Mouse (Mus musculus): ENCODE results near the gene Pomgnt2. TPM values are rescaled to one million over a fixed set of nuclear protein-coding genes. Genes with fewer than 3 reads are reported as not detected.
A peak's percentile ranks its signal among the peaks of the same experiment; 100 is the strongest.

Gene Pomgnt2
- total and polyA plus RNA-seq, 3 experiments: not detected

DNA sequence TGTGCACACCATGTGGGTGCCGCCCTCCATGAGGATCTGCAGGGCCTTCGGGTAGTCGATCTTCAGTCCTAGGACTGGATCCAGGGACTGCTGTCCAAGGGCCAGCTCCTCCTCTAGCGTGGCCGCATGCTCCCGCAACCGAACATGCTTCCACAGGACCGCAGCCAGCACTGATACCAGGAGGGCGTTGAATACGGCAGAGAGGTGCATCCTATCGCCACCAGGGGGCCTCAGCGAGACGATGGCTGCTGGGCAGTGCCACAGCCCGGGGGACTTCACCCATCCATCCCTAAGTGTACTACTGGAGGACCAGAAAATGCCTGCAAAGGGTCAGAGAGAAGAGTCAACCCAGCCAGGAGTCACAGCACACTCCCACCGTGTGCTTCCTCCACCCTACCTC lies 13.4 kb downstream of the Pomgnt2 start:
- H3K4me2 ChIP-seq (ENCODE audit: insufficient read depth, low read depth, poor library complexity, severe bottlenecking): no peak overlapping the region
- no peaks in the 10 kb centered on the region for H3K9me3 ChIP-seq (replicated peaks; ENCODE audit: low read length)
- H3K4me3 ChIP-seq (replicated peaks in 1 of 3; ENCODE audit: low read depth in 2 of 3, low read length in 2 of 3, poor library complexity in 1 of 3): no peak overlapping the region
- H3K9ac ChIP-seq (ENCODE audit: insufficient read depth, low read depth): no peak overlapping the region
- peaks cover 6% of the 10 kb centered on the region for H3K27me3 ChIP-seq (replicated peaks)
- in situ Hi-C loops (cut with MboI; ENCODE audit: low pct_ligation_motif_present, low pct_unique_long_range_greater_than_20kb, low sequenced_read_pairs) (loop anchor here (5.0 to 25.0 kb wide), 4 partner anchors 36 to 496 kb away; partner anchors contain the start of gene Cck), dilution Hi-C loops (cut with MboI; ENCODE audit: extremely low pct_ligation_motif_present, extremely low pct_unique_long_range_greater_than_20kb, low sequenced_read_pairs) (no loop called here)
- H3K27ac ChIP-seq (ENCODE audit: insufficient read depth, low read depth): no peak overlapping the region
- TF ChIP-seq MAZ (IDR thresholded peaks at IDR 0.05; ENCODE audit: low read depth, low read length) (no peak), SMC3 (IDR thresholded peaks at IDR 0.05; ENCODE audit: low read depth, low read length) (peak; percentile 42), ELF1 (IDR thresholded peaks at IDR 0.05; ENCODE audit: low read depth, low read length) (no peak), CTCF (conservative IDR thresholded peaks at IDR 0.05 in 1 of 2, IDR thresholded peaks at IDR 0.05 in 1 of 2; ENCODE audit: low read depth in 2 of 2, low read length in 2 of 2) (peak; percentile 49 to 72), MAX (IDR thresholded peaks at IDR 0.05; ENCODE audit: low read length) (no peak)
- peaks cover 17 to 42% of the 10 kb centered on the region in 2 experiments for H3K4me1 ChIP-seq (ENCODE audit: control insufficient read depth in 1 of 2, insufficient read depth in 2 of 2)
- no peaks in the 10 kb centered on the region for H3K79me2 ChIP-seq (replicated peaks; ENCODE audit: control insufficient read depth, extremely low read depth, insufficient read depth, poor library complexity, severe bottlenecking)
- DNase-seq (ENCODE audit: extremely low read depth): peak; percentile 45
- H3K36me3 ChIP-seq (replicated peaks in 1 of 2; ENCODE audit: control insufficient read depth in 1 of 2, insufficient read depth in 1 of 2, low read length in 1 of 2): no peaks in the 10 kb centered on the region

DNA sequence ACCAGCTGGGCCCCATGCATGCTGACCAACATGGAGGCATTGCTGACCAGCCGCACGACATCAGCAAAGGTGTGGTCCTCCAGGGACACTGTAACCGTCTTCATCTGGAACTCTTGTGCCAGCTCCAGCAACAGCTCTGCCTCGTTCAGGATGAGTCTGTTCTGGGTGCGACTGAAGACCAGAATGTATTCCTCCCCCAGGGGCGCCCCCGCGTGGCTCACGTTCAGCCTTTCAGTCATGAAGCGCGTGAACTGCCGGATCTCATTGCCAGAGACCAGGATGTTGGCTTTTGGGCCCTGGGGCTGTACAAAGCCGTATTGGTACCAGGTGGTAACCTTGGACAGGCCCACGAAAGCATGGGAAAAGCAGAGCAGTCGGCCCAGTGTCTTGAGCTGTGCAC lies 14.2 kb downstream of the Pomgnt2 start:
- H3K4me1 ChIP-seq (ENCODE audit: control insufficient read depth in 1 of 2, insufficient read depth in 2 of 2): peaks cover 14 to 42% of the 10 kb centered on the region in 2 experiments
- H3K27ac ChIP-seq (ENCODE audit: insufficient read depth, low read depth): no peak overlapping the region
- H3K79me2 ChIP-seq (replicated peaks; ENCODE audit: control insufficient read depth, extremely low read depth, insufficient read depth, poor library complexity, severe bottlenecking): no peaks in the 10 kb centered on the region
- H3K9me3 ChIP-seq (replicated peaks; ENCODE audit: low read length): no peaks in the 10 kb centered on the region
- no peak for DNase-seq (ENCODE audit: extremely low read depth)
- in situ Hi-C loops (cut with MboI; ENCODE audit: low pct_ligation_motif_present, low pct_unique_long_range_greater_than_20kb, low sequenced_read_pairs): loop anchor here (5.0 to 25.0 kb wide), 4 partner anchors 35 to 495 kb away; partner anchors contain the start of gene Cck
- H3K27me3 ChIP-seq (replicated peaks): peaks cover 10% of the 10 kb centered on the region
- TF ChIP-seq USF1 (IDR thresholded peaks at IDR 0.05; ENCODE audit: low read depth, low read length) (no peak), ZC3H11A (IDR thresholded peaks at IDR 0.05; ENCODE audit: low read depth, low read length) (no peak), MXI1 (IDR thresholded peaks at IDR 0.05; ENCODE audit: low read depth, low read length) (no peak), JUN (IDR thresholded peaks at IDR 0.05; ENCODE audit: insufficient read depth, low read depth, low read length) (no peak), RCOR1 (conservative IDR thresholded peaks at IDR 0.05; ENCODE audit: low read depth, low read length) (no peak)
- dilution Hi-C loops (cut with MboI; ENCODE audit: extremely low pct_ligation_motif_present, extremely low pct_unique_long_range_greater_than_20kb, low sequenced_read_pairs): no loop called here
- H3K4me2 ChIP-seq (ENCODE audit: insufficient read depth, low read depth, poor library complexity, severe bottlenecking): no peak overlapping the region
- no peaks in the 10 kb centered on the region for H3K36me3 ChIP-seq (replicated peaks in 1 of 2; ENCODE audit: control insufficient read depth in 1 of 2, insufficient read depth in 1 of 2, low read length in 1 of 2)
- H3K9ac ChIP-seq (ENCODE audit: insufficient read depth, low read depth): no peak overlapping the region
- H3K4me3 ChIP-seq (replicated peaks in 1 of 3; ENCODE audit: low read depth in 2 of 3, low read length in 2 of 3, poor library complexity in 1 of 3): no peak overlapping the region

DNA sequence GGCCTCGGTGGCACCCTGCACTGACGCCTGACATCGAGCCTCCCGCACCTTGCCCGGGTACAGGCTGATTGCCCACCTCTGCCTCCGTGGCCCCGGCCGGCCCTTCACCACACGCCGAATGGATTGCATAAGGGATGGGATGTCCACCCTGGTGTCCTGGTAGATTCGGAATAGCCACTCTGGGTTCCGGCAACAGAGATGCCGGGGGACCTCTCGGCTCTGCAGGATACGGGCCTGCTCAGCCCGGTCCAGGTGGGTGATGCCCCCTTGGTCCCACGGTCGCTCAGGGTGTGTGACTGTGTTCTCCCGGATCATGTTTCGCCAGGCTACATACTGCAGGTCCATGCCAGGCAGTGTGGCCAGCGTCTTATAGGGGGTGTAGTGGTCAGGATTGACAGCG lies 14.7 kb downstream of the Pomgnt2 start:
- in situ Hi-C loops (cut with MboI; ENCODE audit: low pct_ligation_motif_present, low pct_unique_long_range_greater_than_20kb, low sequenced_read_pairs): loop anchor here (5.0 to 25.0 kb wide), 4 partner anchors 35 to 495 kb away; partner anchors contain the start of gene Cck
- no peak overlapping the region for H3K4me3 ChIP-seq (replicated peaks in 1 of 3; ENCODE audit: low read depth in 2 of 3, low read length in 2 of 3, poor library complexity in 1 of 3)
- H3K79me2 ChIP-seq (replicated peaks; ENCODE audit: control insufficient read depth, extremely low read depth, insufficient read depth, poor library complexity, severe bottlenecking): no peaks in the 10 kb centered on the region
- H3K4me1 ChIP-seq (ENCODE audit: control insufficient read depth in 1 of 2, insufficient read depth in 2 of 2): peaks cover 14 to 42% of the 10 kb centered on the region in 2 experiments
- H3K9me3 ChIP-seq (replicated peaks; ENCODE audit: low read length): no peaks in the 10 kb centered on the region
- no peak overlapping the region for H3K9ac ChIP-seq (ENCODE audit: insufficient read depth, low read depth)
- TF ChIP-seq CHD1 (IDR thresholded peaks at IDR 0.05; ENCODE audit: low read depth, low read length) (no peak), RCOR1 (conservative IDR thresholded peaks at IDR 0.05; ENCODE audit: low read depth, low read length) (no peak), ZKSCAN1 (IDR thresholded peaks at IDR 0.05; ENCODE audit: borderline replicate concordance, low read depth, low read length) (no peak), POLR2A (IDR thresholded peaks at IDR 0.05; ENCODE audit: low read depth, low read length) (no peak), GABPA (IDR thresholded peaks at IDR 0.05; ENCODE audit: insufficient replicate concordance, low read depth, low read length) (no peak), MXI1 (IDR thresholded peaks at IDR 0.05; ENCODE audit: low read depth, low read length) (no peak), BHLHE40 (IDR thresholded peaks at IDR 0.05; ENCODE audit: low read depth, low read length) (no peak), SIN3A (IDR thresholded peaks at IDR 0.05; ENCODE audit: low read length) (no peak), TBP (conservative IDR thresholded peaks at IDR 0.05; ENCODE audit: low read depth, low read length) (no peak), CHD2 (IDR thresholded peaks at IDR 0.05; ENCODE audit: low read length) (no peak), ZMIZ1 (IDR thresholded peaks at IDR 0.05; ENCODE audit: low read depth, low read length) (no peak), ZC3H11A (IDR thresholded peaks at IDR 0.05; ENCODE audit: low read depth, low read length) (no peak), NRF1 (IDR thresholded peaks at IDR 0.05; ENCODE audit: low read depth, low read length) (no peak), USF2 (conservative IDR thresholded peaks at IDR 0.05; ENCODE audit: low read depth, low read length) (no peak)
- H3K4me2 ChIP-seq (ENCODE audit: insufficient read depth, low read depth, poor library complexity, severe bottlenecking): no peak overlapping the region
- no peak overlapping the region for H3K27ac ChIP-seq (ENCODE audit: insufficient read depth, low read depth)
- DNase-seq (ENCODE audit: extremely low read depth): no peak
- no peaks in the 10 kb centered on the region for H3K36me3 ChIP-seq (replicated peaks in 1 of 2; ENCODE audit: control insufficient read depth in 1 of 2, insufficient read depth in 1 of 2, low read length in 1 of 2)
- peaks cover 10% of the 10 kb centered on the region for H3K27me3 ChIP-seq (replicated peaks)
- dilution Hi-C loops (cut with MboI; ENCODE audit: extremely low pct_ligation_motif_present, extremely low pct_unique_long_range_greater_than_20kb, low sequenced_read_pairs): no loop called here

Measured in CH12.LX (cell line).